Mouse (Mus musculus): Measurements from ENCODE around the gene Cnot11.

GRCm38 (mm10) chr1:39521326-39521725 is 13.5 kb upstream of the Cnot11 start:
- no peak for TF ChIP-seq CTCF (IDR thresholded peaks at IDR 0.05; ENCODE audit: extremely low read depth, insufficient read length, insufficient replicate concordance, low read depth, low read length)
- no peak for TF ChIP-seq POLR2A (IDR thresholded peaks at IDR 0.05; ENCODE audit: low read depth, low read length)
